Mouse (Mus musculus) splenic B cell, adult 2 months (primary cell): ENCODE measurements around the gene S100a10.
"Not testable (repeated sequence)": the region's sequence is repeated elsewhere in the genome, so short reads cannot be mapped to it uniquely, and the experiment has no call there.

ENCODE experiments used
- DNase-seq: peaks from one replicate; pipeline ENCODE4 v3.0.0-alpha.2; 2011; ENCODE audit warnings: low read depth, low spot score
- H3K27me3 ChIP-seq: 2 replicates; pipeline ENCODE4 v1.6.1; 2012; ENCODE audit warnings: mild to moderate bottlenecking, low read length, moderate library complexity, mixed read lengths; ENCODE audit not compliant: control insufficient read depth, poor library complexity, insufficient read depth, severe bottlenecking
- H3K36me3 ChIP-seq: 2 replicates; pipeline ENCODE4 v1.6.1; 2012; ENCODE audit warnings: mild to moderate bottlenecking, low read length, moderate library complexity, mixed read lengths; ENCODE audit not compliant: control insufficient read depth, poor library complexity, insufficient read depth, severe bottlenecking

Gene S100a10

DNA sequence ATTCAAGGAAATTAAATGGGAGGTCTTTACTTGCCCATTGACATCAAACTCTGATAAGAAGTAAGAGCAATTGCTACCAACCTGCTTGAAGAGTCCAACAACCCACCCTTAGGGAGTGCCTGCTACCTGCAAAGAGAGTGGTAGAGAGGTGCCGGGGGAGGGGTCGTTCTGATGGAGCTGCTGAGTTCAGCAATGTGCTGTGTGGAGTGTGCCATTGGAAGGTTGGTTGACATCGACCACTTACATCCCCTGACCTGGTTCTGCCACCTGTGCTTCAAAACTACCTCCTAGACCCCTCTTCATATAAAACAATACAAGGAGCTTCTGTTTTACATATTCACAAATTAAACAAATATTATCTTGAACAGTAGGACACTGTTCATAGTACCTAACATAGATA lies 27.6 kb upstream of the S100a10 start:
- Histone ChIP-seq H3K27me3 (no peaks in the 10 kb centered on the region), H3K36me3 (peaks cover 20% of the 10 kb centered on the region)
- DNase-seq = no peak

DNA sequence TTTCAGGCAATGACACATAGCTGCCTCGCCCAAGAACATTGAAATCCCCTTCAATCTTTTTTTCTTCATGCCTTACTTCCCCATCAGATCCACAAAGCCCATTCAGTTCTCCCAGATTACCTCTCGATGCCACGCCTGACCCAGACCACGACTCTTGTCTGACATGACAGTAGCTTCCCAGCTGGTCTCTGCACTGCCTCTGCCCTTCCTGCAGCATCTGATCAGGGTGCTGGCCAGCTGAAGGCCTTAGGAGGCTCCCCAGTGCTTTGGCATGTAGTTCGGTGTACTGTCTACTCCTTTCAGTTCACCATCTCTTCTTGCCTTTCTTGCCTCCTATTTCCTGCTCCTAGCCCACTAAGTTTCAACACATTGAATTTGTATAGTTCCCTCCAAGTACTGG lies 26.1 kb upstream of the S100a10 start:
- DNase-seq = no peak
- H3K27me3 ChIP-seq = no peaks in the 10 kb centered on the region

GRCm38 (mm10) chr3:93537068-93537576 lies 17.8 kb upstream of the S100a10 start:
- Histone ChIP-seq H3K27me3 (no peaks in the 10 kb centered on the region), H3K36me3 (no peaks in the 10 kb centered on the region)
- no peak for DNase-seq

More for the DNA sequence above, 26.1 kb upstream of the S100a10 start:
- peaks cover 20% of the 10 kb centered on the region for H3K36me3 ChIP-seq

DNA sequence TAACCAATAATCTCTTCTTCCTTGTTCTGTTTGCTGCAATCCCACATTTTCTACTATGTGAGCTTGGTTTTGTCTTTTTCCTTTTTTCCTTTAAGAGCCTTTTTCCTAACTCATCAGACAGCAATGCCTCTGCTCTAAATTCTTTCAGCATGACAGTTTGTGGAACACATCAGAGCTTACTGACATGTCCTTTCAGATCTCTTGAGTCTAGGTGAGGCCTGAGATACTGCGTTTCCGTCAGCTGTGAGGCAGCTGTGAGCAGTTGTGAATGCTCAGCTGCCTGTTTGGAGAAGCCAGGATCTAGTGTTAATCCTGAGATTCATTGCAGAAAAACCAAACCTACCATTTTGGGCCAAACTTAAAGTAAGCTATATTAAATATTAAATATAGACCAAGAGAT lies 16.4 kb upstream of the S100a10 start:
- no peak for DNase-seq
- H3K36me3 ChIP-seq = no peaks in the 10 kb centered on the region

DNA sequence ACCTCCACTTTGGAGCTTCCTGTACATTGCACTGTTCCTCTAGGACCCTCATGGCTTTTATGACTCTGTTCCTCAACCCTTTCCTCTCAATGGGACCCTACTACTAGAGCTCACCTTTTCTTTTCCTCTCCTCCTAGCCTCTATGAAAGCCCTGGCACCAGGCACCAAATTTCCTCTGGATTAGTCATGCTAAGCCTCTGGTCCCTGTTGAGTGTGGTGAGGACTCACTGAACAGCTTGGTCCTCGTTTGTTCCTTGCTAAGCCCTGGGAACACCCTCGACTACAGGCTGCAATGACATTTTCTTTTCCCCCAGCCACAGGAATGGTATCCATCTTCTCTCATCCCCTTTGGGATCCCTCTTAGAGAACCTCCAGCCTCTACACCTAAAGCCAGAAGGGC lies 13.4 kb upstream of the S100a10 start:
- DNase-seq = no peak
- Histone ChIP-seq H3K27me3 (no peaks in the 10 kb centered on the region), H3K36me3 (no peaks in the 10 kb centered on the region)

More for the DNA sequence above, 16.4 kb upstream of the S100a10 start:
- H3K27me3 ChIP-seq = no peaks in the 10 kb centered on the region

GRCm38 (mm10) chr3:93544170-93544569 lies 10.7 kb upstream of the S100a10 start:
- H3K36me3 ChIP-seq, H3K27me3 ChIP-seq: not testable (repeated sequence)
- peak; percentile 68 for DNase-seq

DNA sequence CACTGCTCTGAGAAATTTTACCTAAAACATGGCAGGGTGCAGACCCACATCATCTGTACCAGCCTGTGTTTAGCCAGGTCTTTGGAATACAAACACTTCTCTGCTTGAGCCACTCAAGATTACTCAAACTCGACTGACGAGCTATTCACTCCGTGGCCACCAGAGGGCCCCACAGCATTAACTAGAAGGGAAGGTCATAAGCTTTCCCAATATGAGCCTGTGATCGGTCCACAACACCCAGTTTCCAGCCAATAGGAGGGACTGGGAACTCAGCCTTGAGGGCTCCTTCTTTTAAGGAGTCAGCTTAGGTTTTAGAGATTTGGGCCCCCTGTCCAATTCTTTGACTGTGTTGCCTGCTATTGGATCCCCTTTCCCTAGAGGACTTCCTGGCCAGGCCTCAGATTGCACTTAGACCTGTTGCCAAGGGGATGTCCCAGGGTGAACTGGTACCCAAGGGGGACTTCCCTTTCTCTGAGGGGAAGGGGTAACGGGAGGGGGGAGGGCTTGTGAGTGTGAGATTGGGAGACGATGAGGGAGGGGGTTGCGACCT lies 7.7 kb upstream of the S100a10 start:
- Histone ChIP-seq H3K36me3 (no peaks in the 10 kb centered on the region), H3K27me3 (no peaks in the 10 kb centered on the region)
- DNase-seq = peak; percentile 87

DNA sequence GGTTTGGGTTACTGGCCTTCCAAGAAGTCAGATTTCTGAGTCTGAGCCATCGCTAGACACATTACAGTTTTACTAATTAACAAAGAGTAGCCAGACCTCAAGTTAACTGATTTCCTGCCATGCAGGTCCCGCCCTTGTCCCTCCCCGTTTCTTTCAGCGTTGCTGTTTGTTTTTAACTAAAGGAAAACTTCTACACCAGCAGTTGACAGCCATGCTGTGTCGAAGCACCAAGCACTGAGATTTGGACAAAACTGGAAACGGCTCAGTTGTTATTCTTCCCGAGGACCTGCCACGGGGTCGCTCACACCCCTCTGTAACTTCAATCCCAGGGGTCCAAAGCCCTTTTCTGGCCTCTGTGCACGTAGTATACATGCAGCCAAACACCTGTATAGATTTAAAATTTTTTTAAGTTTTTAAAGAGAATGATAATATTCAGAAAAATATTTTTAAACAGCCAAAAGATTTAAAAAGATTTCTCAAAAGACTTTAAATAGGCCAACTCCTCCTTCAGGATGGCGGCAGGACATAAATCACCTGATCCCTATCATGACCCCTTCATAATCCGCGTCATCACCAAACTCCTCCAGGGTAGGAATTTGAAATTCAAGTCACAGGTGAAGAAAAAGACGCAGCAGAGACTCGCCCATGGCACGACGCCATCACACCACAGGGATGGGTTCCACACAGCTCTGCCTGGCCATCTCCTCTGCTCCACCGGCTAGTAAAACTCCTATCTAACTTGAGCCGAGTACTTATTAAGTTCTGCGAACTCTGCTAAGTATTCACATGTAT lies 6.9 kb upstream of the S100a10 start:
- peak; percentile 50 for DNase-seq
- Histone ChIP-seq H3K27me3 (no peaks in the 10 kb centered on the region), H3K36me3 (no peaks in the 10 kb centered on the region)

DNA sequence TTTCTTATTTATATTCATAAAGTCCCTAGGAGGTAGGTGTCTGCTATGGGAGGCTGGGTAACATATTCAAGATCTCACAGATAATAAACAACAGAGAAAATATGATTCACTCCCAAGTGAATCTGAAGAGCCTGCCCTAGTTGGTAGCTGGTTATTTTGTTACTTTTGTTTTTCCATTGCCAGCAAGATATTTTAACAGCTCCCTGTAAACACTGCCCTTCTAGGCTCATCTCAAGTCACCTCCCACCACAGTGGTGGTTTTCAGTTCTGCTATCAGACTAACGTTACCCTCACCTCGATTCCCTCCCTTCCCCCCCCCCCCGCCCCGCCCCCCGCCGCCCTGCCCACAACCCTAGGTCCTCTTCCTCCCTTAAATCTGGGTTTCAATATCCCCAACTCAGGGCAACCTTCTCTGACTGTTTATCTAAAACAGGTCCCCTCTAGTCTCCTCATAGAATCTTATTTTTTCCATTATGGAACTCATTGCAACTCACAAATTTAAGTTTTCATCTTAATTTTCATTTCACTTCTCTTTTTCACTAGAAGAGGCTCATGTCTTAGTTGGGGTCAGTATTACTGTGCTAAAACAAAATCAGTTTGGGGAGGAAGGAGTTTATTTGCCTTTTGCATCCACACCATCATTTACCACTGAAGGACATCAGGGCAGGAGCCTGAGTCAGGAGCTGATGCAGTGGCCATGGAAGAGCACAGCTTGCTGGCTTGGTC lies 6.2 kb upstream of the S100a10 start:
- H3K27me3 ChIP-seq = no peaks in the 10 kb centered on the region
- no peaks in the 10 kb centered on the region for H3K36me3 ChIP-seq
- DNase-seq = peak; percentile 71

DNA sequence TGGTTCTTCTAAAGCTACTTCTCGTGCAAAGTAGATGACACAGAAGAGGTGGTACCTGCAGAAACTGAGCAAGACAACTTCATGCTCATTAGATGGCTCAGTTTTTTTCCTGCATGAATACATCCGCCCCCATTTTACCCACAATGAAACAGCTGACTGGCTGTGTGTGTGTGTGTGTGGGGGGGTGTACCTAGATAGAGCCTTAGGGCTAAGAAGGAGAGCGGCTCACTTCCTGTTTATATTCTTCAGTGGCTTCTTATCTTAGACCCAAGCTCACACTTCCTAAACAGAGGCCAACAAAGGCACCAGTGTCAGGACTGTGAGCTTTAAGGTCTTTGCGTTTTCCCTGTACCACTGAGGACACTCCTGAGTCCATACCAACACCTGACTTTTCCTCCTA lies 4.9 kb upstream of the S100a10 start:
- Histone ChIP-seq H3K36me3 (no peaks in the 10 kb centered on the region), H3K27me3 (no peaks in the 10 kb centered on the region)
- peak; percentile 85 for DNase-seq

GRCm38 (mm10) chr3:93551950-93552901 lies 2.7 kb upstream of the S100a10 start:
- DNase-seq = peak; percentile 57
- Histone ChIP-seq H3K36me3 (no peaks in the 10 kb centered on the region), H3K27me3 (no peaks in the 10 kb centered on the region)

DNA sequence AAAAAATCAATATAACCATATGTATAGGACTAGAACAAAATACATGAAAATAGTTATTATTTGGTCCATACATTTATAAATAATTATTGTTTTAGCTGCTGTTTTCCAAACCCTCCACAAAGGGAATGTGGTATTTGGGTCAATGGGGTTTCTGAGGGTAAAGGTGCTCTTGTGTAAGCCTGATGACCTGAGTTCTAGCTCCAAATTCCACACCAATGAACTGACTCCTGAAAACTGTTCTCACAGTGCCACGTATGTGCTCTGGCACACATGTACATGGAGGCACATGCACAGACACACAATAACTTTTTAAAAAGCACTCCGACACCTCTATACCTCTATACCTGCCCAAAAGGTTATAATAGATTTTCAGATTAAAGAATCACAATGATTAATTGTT lies 1.6 kb upstream of the S100a10 start:
- no peak for DNase-seq
- Histone ChIP-seq H3K36me3 (no peaks in the 10 kb centered on the region), H3K27me3 (no peaks in the 10 kb centered on the region)

- H3K27me3 ChIP-seq = no peaks in the 10 kb centered on the region
- no peaks in the 10 kb centered on the region for H3K36me3 ChIP-seq
- no peak for DNase-seq
Observed at GRCm38 (mm10) chr3:93553765-93554378, 1.0 kb upstream of the S100a10 start.
